Mouse (Mus musculus): ENCODE measurements around the gene Atp8a2.

DNA sequence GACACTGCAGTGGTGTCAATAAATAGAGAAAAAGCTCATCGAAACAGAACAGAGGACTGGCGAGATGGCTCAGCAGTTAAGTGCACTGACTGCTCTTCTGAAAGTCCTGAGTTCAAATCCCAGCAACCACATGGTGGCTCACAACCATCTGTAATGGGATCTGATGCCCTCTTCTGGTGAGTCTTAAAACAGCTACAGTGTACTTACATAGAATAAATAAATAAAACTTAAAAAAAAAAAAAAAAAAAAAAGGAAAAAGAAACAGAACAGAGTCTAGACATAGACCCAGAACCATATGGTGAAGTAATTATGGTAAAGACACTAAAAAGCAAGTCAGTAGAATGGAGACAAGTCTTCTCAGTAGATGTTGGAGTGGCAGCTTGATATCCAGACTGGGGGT is 15.7 kb downstream of the Atp8a2 start:
- TF ChIP-seq POLR2A (IDR thresholded peaks at IDR 0.05; ENCODE audit: low read depth, low read length) (no peak), CTCF (conservative IDR thresholded peaks at IDR 0.05; ENCODE audit: insufficient read depth, insufficient read length, low read depth, low read length) (no peak)

Data from kidney, adult 2 months (tissue).